Mouse (Mus musculus) megakaryocyte, embryonic 14.5 days (primary cell): ENCODE measurements around the gene Mlkl.

Source experiments
- FLI1 ChIP-seq: IDR thresholded peaks from 2 replicates; pipeline ENCODE4 v1.6.1; 2012; ENCODE audit warnings: low read length, inconsistent platforms, mixed read lengths
- GATA1 ChIP-seq: IDR thresholded peaks from 3 replicates; pipeline ENCODE4 v1.6.1; 2012; ENCODE audit warnings: mixed read lengths, low read length, inconsistent platforms, borderline replicate concordance

GRCm38 (mm10) chr8:111264693-111265220 lies 73.2 kb downstream of the Mlkl start:
- TF ChIP-seq GATA1 (no peak), FLI1 (no peak)
